Mouse (Mus musculus) cortical plate, adult 2 months (tissue): ENCODE results near the gene B3galt1.

Experiments used
- CTCF ChIP-seq: fragments of 200-500 bp; IDR thresholded peaks from 2 replicates; pipeline ENCODE4 v1.5.1; 2011; ENCODE audit warnings: mild to moderate bottlenecking, control low read depth, low read length; ENCODE audit not compliant: insufficient read depth; ENCODE audit errors: extremely low read depth
- POLR2A ChIP-seq: fragments of 200-500 bp; IDR thresholded peaks from 2 replicates; pipeline ENCODE4 v1.6.1; 2011; ENCODE audit warnings: mild to moderate bottlenecking, low read length, control low read depth; ENCODE audit not compliant: insufficient read depth; ENCODE audit errors: extremely low read depth

DNA sequence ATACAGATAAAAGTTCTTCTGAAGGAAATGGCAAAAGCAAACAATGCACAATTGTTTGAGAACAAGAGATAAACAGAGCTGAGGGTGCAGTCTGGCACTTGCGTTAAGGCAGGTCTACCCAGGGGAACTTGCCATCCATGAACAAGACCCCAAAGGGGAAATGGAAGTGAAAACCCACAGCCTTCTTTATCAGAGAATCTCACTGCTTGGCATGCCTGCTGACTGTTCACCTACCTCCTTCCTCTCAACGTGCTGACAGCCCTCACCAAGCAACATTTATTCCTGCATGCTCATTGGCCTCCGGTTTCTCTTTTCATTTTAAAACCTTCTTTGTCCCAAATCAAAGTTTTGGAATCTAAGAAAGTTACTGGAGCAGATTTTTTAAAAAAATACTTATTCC lies 62.0 kb downstream of the B3galt1 start:
- TF ChIP-seq CTCF: no peak
- no peak for TF ChIP-seq POLR2A
